Mouse (Mus musculus) liver, embryonic 11.5 days (tissue): ENCODE data around the gene Stk4. TPM values are rescaled to one million over a fixed set of nuclear protein-coding genes. Genes with fewer than 3 reads are reported as not detected.
A peak's percentile ranks its signal among the peaks of the same experiment; 100 is the strongest.

ENCODE experiments used
- ATAC-seq: fragments of 200-750 bp; cut with Nextera tagmentation; replicated peaks from 2 replicates; pipeline ENCODE4 v1.8.0; 2017; ENCODE audit warnings: moderate number of reproducible peaks, mild to moderate bottlenecking, moderate TSS enrichment, moderate library complexity; ENCODE audit not compliant: low FRiP score
- DNase-seq: peaks from one replicate; pipeline ENCODE4 v3.0.0-alpha.2; 2017; ENCODE audit warnings: low spot score
- H3K27ac ChIP-seq: fragments of 300-500 bp; sonication (generic); 2 replicates; pipeline ENCODE4 v1.5.1; 2014; ENCODE audit warnings: mild to moderate bottlenecking, low read depth, low read length, control low read depth
- H3K27me3 ChIP-seq: fragments of 300-500 bp; sonication (generic); replicated peaks from 2 replicates; pipeline ENCODE4 v1.6.1; 2014; ENCODE audit warnings: low read length, mixed read lengths; ENCODE audit not compliant: control insufficient read depth, insufficient read depth
- H3K36me3 ChIP-seq: fragments of 300-500 bp; sonication (generic); 2 replicates; pipeline ENCODE4 v1.6.1; 2014; ENCODE audit warnings: mild to moderate bottlenecking, low read length, moderate library complexity, mixed read lengths; ENCODE audit not compliant: control insufficient read depth, insufficient read depth
- H3K4me1 ChIP-seq: fragments of 300-500 bp; sonication (generic); replicated peaks from 2 replicates; pipeline ENCODE4 v1.6.1; 2014; ENCODE audit warnings: low read length, mixed read lengths; ENCODE audit not compliant: control insufficient read depth, insufficient read depth
- H3K4me2 ChIP-seq: fragments of 300-500 bp; sonication (generic); 2 replicates; pipeline ENCODE4 v1.6.1; 2014; ENCODE audit warnings: mild to moderate bottlenecking, control low read depth, moderate library complexity
- H3K4me3 ChIP-seq: fragments of 300-500 bp; sonication (generic); 2 replicates; pipeline ENCODE4 v1.5.1; 2014; ENCODE audit warnings: low read depth, low read length, control low read depth
- H3K9ac ChIP-seq: fragments of 300-500 bp; sonication (generic); 2 replicates; pipeline ENCODE4 v1.6.1; 2014; ENCODE audit warnings: low read depth, low read length, control low read depth
- H3K9me3 ChIP-seq: fragments of 300-500 bp; sonication (generic); 2 replicates; pipeline ENCODE4 v1.6.1; 2016; ENCODE audit warnings: low read length, inconsistent platforms, mixed read lengths; ENCODE audit not compliant: control insufficient read depth
- WGBS: fragments of 180-500 bp; shearing (Covaris S2); extraction: QIAGEN DNeasy Blood & Tissue Kit; methylation state at CpG from one replicate; pipeline ENCODE4 v1.1.7; 2014; 5-methylcytosine and 5-hydroxymethylcytosine counted together
- polyA plus RNA-seq: library from polyadenylated mRNA; unstranded; fragments of >200 nt; fragmentation: Nextera tagmentation; extraction: Ambion mirVana; gene quantifications from 2 replicates; pipeline ENCODE4 v1.2.1, GENCODE M21; 2014

The Stk4 gene
- polyA plus RNA-seq = 30.2 and 32.1 TPM in 2 replicates

- H3K4me3 ChIP-seq = peak within 1 kb of the TSS; percentile 98
- ATAC-seq (0 out of 2 replicates have a peak, but pooled peaks have one; percentile 3), DNase-seq (no peak)
- peak within 1 kb of the TSS; percentile 87 for H3K9ac ChIP-seq
- H3K4me1 ChIP-seq = peaks cover 10% of the 10 kb centered on the region
- H3K36me3 ChIP-seq = peaks cover 2% of the 10 kb centered on the region; the same call in 1 of the 2 replicates
- H3K4me2 ChIP-seq = peak within 1 kb of the TSS; percentile 93
- 1% methylated on average over 45 of the region's 45 CpGs for WGBS
- H3K9me3 ChIP-seq = no peaks in the 10 kb centered on the region
- no peaks in the 10 kb centered on the region for H3K27me3 ChIP-seq
- H3K27ac ChIP-seq = peak within 1 kb of the TSS; percentile 73
These were observed at the start of gene Stk4 for GRCm38 (mm10) chr2:164070142-164070764. TSS of gene Stk4 (plus strand) at chr2:164070322.

GRCm38 (mm10) chr2:164022104-164022503 lies 48.0 kb upstream of the Stk4 start:
- WGBS = 40% methylated on average over 2 of the region's 2 CpGs
- no peak overlapping the region for H3K4me2 ChIP-seq
- H3K4me3 ChIP-seq = no peak overlapping the region
- no peak for ATAC-seq
- H3K36me3 ChIP-seq = peaks cover 18% of the 10 kb centered on the region
- no peak overlapping the region for H3K27ac ChIP-seq
- H3K9ac ChIP-seq = no peak overlapping the region
- DNase-seq = no peak
- H3K27me3 ChIP-seq = no peaks in the 10 kb centered on the region
- H3K4me1 ChIP-seq = no peaks in the 10 kb centered on the region
- H3K9me3 ChIP-seq = no peaks in the 10 kb centered on the region

DNA sequence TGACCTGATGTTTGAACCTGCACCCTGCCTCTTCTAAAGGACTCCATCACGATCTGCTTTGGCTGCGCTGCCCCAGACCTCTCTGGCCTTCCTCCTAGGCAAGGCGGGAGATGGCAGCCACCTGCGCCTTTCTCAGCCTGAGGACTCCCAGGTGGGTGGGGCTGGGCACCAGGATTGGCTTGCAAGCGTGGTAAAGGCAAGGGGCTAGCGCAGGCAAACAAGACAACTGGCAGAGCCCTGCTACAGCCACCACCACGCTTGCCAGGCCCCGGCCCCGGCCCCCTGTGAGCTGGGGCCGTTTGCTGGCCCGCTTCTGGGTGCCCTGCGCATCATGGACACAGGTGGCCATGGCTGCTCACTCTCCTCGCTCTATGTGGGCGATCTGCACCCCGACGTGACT lies 45.0 kb upstream of the Stk4 start, which contains the start of gene Pabpc1l:
TSS of gene Pabpc1l (plus strand) at position 301 of the 400 bp plus-strand sequence.
- H3K9ac ChIP-seq = no peak within 1 kb of the TSS

DNA sequence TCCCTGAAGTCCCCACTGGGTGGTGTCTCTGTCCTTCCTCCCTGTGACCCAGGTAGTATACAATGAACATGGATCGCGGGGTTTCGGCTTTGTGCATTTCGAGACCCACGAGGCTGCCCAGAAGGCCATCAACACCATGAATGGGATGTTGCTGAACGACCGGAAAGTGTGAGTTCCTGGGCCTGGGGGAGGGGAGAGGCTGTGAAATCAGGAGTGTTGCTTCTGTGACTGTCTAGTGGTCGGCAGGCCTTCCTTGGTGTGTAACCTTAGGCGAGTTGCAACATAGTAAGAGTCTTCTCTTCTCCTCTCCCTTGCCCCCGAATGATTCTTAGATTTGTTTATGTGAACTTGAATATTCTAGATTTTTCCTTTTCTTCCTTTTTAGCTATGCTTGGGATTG lies 39.0 kb upstream of the Stk4 start:
- H3K27me3 ChIP-seq = no peaks in the 10 kb centered on the region
- 55% methylated on average over 10 of the region's 10 CpGs for WGBS
- H3K4me2 ChIP-seq = no peak overlapping the region
- H3K4me3 ChIP-seq = no peak overlapping the region
- no peaks in the 10 kb centered on the region for H3K36me3 ChIP-seq
- DNase-seq (no peak), ATAC-seq (no peak)
- H3K4me1 ChIP-seq = no peaks in the 10 kb centered on the region
- H3K9ac ChIP-seq = no peak overlapping the region
- H3K9me3 ChIP-seq = no peaks in the 10 kb centered on the region
- H3K27ac ChIP-seq = no peak overlapping the region

More for the DNA sequence above, 45.0 kb upstream of the Stk4 start, which contains the start of gene Pabpc1l:
- ATAC-seq (no peak), DNase-seq (no peak)
- Histone ChIP-seq H3K9me3 (no peaks in the 10 kb centered on the region), H3K4me3 (no peak within 1 kb of the TSS), H3K4me1 (no peaks in the 10 kb centered on the region), H3K27me3 (no peaks in the 10 kb centered on the region), H3K36me3 (no peaks in the 10 kb centered on the region), H3K27ac (no peak within 1 kb of the TSS), H3K4me2 (no peak within 1 kb of the TSS)
- 85% methylated on average over 16 of the region's 16 CpGs for WGBS

GRCm38 (mm10) chr2:164032973-164033372 lies 37.1 kb upstream of the Stk4 start:
- H3K27ac ChIP-seq = no peak overlapping the region
- no peaks in the 10 kb centered on the region for H3K36me3 ChIP-seq
- no peaks in the 10 kb centered on the region for H3K27me3 ChIP-seq
- 89% methylated on average over 3 of the region's 3 CpGs for WGBS
- no peak for DNase-seq
- H3K4me2 ChIP-seq = no peak overlapping the region
- no peaks in the 10 kb centered on the region for H3K9me3 ChIP-seq
- H3K4me3 ChIP-seq = no peak overlapping the region
- H3K9ac ChIP-seq = no peak overlapping the region
- ATAC-seq = no peak
- peaks cover 5% of the 10 kb centered on the region for H3K4me1 ChIP-seq

DNA sequence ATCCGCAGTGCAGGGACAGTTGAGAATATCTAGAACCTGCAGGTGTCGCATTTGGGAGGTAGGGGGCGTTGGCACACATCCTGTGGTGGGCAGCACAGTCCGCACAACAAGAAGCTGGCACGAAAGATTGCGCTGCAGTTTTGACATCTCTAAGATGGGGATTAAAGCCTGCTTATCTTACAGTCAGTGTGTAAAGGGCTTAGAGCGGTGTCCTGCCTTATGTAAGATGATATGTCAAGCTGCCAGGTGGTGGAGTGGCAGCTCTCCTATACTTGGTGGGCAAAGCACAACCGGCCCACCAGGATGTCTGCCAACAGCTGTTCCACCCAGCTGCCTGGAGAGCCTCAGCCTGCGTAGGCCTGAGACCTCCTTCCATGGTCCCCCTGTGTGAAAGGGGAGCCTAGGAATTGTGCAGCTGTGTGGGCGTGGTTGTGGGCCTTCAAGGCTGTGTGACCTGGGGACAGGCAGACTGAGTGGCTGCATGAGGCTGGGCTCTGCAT lies 33.6 kb upstream of the Stk4 start:
- Histone ChIP-seq H3K9me3 (no peaks in the 10 kb centered on the region), H3K27ac (no peak overlapping the region), H3K4me1 (peaks cover 5% of the 10 kb centered on the region), H3K9ac (no peak overlapping the region), H3K27me3 (no peaks in the 10 kb centered on the region), H3K4me2 (no peak overlapping the region), H3K4me3 (no peak overlapping the region), H3K36me3 (no peaks in the 10 kb centered on the region)
- DNase-seq = no peak
- 46% methylated on average over 10 of the region's 10 CpGs for WGBS
- peak; percentile 66 for ATAC-seq

GRCm38 (mm10) chr2:164038407-164039028 lies 31.6 kb upstream of the Stk4 start:
- Histone ChIP-seq H3K4me3 (no peak overlapping the region), H3K9ac (no peak overlapping the region), H3K27ac (no peak overlapping the region), H3K9me3 (no peaks in the 10 kb centered on the region), H3K4me2 (no peak overlapping the region), H3K36me3 (no peaks in the 10 kb centered on the region), H3K27me3 (no peaks in the 10 kb centered on the region), H3K4me1 (peaks cover 5% of the 10 kb centered on the region)
- 100% methylated on average over 1 of the region's 1 CpGs for WGBS
- ATAC-seq = peak; percentile 20; the same call in 1 of the 2 replicates
- no peak for DNase-seq

DNA sequence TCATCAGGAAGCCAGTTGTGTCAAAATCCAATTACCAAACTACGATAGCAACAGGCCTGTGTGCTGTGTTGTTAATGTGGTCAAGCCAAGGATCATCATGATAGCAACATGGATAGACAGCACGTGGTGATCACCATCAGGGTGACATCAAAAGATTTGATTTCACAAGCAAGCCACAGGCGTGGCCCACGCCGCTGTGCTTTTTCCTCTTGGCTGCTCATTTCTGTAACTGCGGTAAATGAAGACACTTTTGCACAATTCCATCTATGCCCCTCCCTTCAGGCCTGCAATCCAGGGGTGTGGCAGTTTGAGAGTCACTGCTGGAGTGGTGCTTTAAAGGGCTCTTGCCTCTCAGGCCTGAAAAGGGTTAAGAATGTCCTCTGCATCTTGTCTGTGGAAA lies 29.2 kb upstream of the Stk4 start:
- WGBS = 78% methylated on average over 6 of the region's 6 CpGs
- Histone ChIP-seq H3K36me3 (no peaks in the 10 kb centered on the region), H3K4me3 (no peak overlapping the region), H3K27ac (no peak overlapping the region), H3K9me3 (no peaks in the 10 kb centered on the region), H3K4me1 (peaks cover 5% of the 10 kb centered on the region), H3K27me3 (no peaks in the 10 kb centered on the region), H3K9ac (no peak overlapping the region), H3K4me2 (no peak overlapping the region)
- DNase-seq = no peak
- no peak for ATAC-seq
